Mouse (Mus musculus): ENCODE measurements around the gene Lce1g. TPM values are rescaled to one million over a fixed set of nuclear protein-coding genes. Genes with fewer than 3 reads are reported as not detected.

Lce1g gene
- not detected in 2 replicates for polyA plus RNA-seq (2012; rRNA removed)

DNA sequence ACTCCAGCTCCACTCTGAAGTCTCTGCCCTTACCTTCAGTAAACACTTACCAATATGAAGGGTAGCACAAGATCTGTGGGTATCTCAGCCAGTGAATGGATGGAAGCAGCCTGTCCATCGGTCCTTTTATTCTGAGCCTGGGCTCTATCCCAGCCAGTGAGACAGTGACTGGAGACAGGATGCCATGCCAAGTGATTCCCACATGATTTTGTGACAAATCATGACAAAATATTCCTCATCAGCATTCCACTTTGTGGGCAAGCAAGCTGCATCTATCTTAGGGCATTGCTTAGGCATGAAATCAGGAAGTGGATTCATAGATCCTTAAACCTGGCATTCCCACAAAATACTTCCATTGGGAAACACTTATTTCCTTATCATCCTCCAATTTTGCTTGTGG is at the start of gene Lce1g:
Gene Lce1g, minus strand, starts transcription at position 101 of the 400 bp plus-strand sequence.
- DNase-seq (ENCODE audit: extremely low spot score in 1 of 2, low spot score in 1 of 2): no peak

DNA sequence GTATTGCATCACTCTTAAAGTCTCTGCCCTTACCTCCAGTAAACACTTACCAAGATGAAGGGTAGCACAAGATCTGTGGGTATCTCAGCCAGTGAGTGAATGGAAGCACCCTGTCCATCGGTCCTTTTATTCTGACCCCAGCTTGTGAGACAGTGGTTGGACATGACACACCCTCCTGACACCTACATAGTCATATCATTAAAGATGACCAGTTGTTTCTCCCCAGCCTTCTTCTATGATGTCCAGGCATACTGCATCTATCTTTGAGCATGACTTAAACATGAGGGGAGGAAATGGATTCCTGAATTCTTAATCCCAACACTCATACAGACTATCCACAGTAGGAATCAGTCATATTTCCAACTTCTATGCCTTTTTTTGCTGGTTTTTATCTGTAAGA is 38.3 kb upstream of the Lce1g start, which contains the start of gene Lce1j:
Gene Lce1j, minus strand, starts transcription at position 101 of the 400 bp plus-strand sequence.
- no peak for DNase-seq (ENCODE audit: extremely low spot score in 1 of 2, low spot score in 1 of 2)

DNA sequence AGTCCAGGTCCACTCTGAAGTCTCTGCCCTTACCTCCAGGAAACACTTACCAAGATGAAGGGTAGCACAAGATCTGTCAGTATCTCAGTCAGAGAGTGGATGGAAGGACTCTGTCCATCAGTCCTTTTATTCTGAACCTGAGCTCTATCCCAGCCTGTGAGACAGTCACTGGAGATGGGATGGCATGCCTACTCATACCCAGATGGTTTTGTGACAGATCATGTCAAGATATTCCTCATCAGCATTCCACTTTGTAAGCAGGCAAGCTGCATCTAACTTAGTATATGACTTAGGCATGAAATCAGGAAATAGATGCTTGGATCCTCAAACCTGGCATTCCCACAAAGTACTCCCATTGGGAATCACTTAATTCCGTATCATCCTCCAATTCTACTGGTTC is 26.7 kb upstream of the Lce1g start, which contains the start of gene Lce1i:
Gene Lce1i, minus strand, starts transcription at position 101 of the 400 bp plus-strand sequence.
- DNase-seq (ENCODE audit: extremely low spot score in 1 of 2, low spot score in 1 of 2): no peak

DNA sequence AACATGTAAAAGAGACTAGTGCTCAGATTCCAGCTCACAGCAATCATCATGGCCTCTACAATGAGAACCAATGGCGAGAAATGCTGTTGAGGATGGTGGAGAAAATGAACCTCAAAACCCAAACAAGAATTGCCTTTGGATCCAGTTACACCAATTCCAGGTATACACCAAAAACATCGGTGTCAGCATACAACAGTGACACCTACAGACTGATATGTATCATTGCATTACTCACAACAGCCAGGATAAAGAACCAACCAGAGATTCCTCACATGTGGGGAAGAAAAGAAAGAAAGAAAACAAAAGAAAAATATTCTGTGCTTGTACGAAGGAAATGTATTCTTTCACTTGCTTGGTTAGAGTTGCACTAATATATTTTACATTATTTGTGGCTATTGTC is 19.4 kb upstream of the Lce1g start:
- DNase-seq (ENCODE audit: extremely low spot score in 1 of 2, low spot score in 1 of 2): peak in 1 of 2 experiments; percentile 4

DNA sequence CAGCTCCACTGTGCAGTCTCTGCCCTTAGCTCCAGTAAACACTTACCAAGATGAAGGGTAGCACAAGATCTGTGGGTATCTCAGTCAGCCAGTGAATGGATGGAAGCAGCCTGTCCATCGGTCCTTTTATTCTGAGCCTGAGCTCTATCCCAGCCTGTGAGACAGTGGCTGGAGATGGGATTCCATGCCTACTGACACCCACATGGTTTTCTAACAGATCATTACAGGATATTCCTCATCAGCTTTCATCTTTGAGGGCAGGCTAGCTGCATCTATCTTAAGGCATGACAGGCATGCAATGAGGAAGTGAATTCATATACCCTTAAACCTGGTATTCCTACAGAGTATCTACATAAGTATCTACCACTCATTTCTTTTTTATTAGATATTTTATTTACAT is 12.8 kb upstream of the Lce1g start, which contains the start of gene Lce1h:
Gene Lce1h, minus strand, starts transcription at position 101 of the 400 bp plus-strand sequence.
- no peak for DNase-seq (ENCODE audit: extremely low spot score in 1 of 2, low spot score in 1 of 2)

DNA sequence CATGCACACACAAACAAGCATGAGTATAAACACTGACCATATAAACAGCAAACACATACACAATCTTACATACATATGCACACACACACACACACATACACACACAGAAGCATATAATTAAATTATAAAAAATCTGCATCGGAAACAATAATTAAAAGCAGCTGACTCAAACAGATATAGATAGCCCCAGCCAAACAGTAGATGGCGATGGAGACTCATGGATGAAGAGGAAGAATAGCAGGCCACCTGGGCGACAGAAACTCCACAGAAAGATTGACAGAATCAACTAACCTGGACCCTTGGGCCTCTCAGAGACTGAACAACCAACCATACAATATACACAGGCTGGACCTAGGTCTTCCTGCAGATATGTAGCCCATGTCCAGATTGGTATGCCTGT is 1.1 kb upstream of the Lce1g start:
- DNase-seq (ENCODE audit: extremely low spot score in 1 of 2, low spot score in 1 of 2): peak in 1 of 2 experiments; percentile 1

DNA sequence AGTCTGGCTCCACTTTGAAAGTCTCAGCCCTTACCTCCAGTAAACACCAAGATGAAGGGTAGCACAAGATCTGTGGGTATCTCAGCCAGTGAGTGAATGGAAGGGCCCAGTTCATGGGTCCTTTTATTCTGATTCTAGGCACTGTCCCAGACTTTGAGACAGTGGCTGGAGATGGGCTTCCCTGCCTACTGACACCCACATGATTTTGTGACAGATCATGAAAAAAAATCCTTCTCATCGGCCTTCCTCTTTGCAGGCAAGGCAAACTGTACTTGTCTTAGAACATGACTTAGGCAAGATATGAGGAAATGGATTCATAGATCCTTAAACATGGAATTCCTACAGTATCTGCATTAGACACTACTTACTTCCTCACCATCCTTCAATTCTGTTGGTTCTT is 13.1 kb downstream of the Lce1g start, which contains the start of gene Gm38119:
Gene Gm38119, minus strand, starts transcription at position 101 of the 400 bp plus-strand sequence.
- no peak for DNase-seq (ENCODE audit: extremely low spot score in 1 of 2, low spot score in 1 of 2)

DNA sequence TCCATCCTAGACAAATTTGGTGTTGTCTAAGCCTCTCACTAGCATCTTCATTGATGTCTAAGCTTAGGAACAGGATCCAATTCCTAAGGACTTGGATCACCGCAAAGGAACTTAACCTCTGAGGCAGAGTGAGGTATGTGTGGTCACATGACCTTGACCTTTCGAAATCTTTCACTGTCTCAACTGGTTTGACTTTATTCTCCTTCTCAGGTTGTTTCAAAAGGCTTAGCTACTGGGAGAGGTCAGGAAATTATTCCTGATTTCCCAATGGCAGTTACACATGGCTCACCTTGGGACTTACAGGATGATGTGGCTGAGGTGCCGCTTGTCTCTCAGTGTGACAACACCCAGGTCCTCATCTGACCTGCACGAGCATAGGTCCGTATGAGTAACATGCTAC is 29.5 kb downstream of the Lce1g start:
- DNase-seq (ENCODE audit: extremely low spot score in 1 of 2, low spot score in 1 of 2): no peak

DNA sequence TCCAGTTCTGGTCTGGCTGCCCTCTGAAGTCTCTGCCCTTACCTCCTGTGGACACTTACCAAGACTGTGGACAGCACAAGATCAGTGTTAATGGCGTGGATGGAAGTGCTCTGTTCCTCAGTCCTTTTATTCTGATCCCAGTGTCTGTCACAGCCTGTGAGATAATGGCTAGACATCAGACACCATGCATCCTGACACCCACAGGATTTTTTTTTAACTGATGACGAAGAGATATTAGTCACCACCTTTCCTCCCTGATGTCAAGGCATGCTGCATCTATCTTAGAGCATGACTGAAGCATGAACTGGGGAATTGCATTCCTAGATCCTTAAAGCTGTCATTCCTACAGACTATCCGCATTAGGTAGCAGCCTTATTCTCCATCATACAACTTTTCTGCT is 31.9 kb downstream of the Lce1g start, which contains the start of gene Lce1f:
Gene Lce1f, minus strand, starts transcription at position 101 of the 400 bp plus-strand sequence.
- no peak for DNase-seq (ENCODE audit: extremely low spot score in 1 of 2, low spot score in 1 of 2)

DNA sequence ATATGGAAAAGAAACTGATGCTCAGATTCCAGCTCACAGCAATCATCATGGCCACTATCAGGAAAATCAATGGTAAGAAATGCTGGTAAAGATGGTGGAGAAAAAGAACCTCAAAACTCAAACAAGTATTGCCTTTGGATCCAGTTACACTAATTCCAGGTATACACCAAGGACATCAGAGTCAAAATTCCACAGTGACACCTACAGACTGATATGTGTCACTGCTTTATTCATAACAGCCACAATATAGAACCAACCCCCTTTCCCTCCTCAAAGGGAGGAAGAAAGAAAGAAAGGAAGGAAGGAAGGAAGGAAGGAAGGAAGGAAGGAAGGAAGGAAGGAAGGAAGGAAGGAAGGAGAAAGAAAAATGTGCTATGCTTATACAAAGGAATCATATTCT is 37.0 kb downstream of the Lce1g start:
- no peak for DNase-seq (ENCODE audit: extremely low spot score in 1 of 2, low spot score in 1 of 2)

DNA sequence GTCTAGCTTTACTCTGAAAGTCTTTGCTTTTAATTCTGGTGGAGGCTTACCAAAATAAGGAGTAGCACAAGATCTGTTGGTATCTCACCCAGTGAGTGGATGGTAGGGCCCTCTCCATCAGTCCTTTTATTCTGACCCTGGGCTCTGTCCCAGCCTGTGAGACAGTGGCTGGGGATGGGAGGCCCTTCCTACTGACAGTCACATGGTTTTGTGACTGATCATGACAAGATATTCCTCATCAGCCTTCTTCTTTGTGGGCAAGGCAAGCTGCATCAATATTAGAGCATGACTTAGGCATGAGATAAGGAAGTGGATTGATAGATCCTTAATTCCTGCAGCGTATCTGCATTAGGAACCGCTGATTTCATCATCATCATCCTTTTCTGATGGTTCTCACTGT is 43.2 kb downstream of the Lce1g start, which contains the start of gene Lce1e:
Gene Lce1e, minus strand, starts transcription at position 101 of the 400 bp plus-strand sequence.
- no peak for DNase-seq (ENCODE audit: extremely low spot score in 1 of 2, low spot score in 1 of 2)

Other genes starting within 250 kb of the Lce1g start
- gene 2310046K23Rik, start 217.8 kb downstream of the Lce1g start, polyA plus RNA-seq (2012; rRNA removed): not detected in 2 replicates
- gene Ivl, start 178.6 kb downstream of the Lce1g start, polyA plus RNA-seq (2012; rRNA removed): not detected in 2 replicates
- not detected in 2 replicates for gene Smcp, start 163.3 kb downstream of the Lce1g start, polyA plus RNA-seq (2012; rRNA removed)
- not detected in 2 replicates for gene 2210017I01Rik, start 144.8 kb downstream of the Lce1g start, polyA plus RNA-seq (2012; rRNA removed)
- gene Lce6a, start 130.7 kb downstream of the Lce1g start, polyA plus RNA-seq (2012; rRNA removed): not detected in 2 replicates
- gene Lce1a1, start 104.0 kb downstream of the Lce1g start, polyA plus RNA-seq (2012; rRNA removed): not detected in 2 replicates
- gene Lce1b, start 95.4 kb downstream of the Lce1g start, polyA plus RNA-seq (2012; rRNA removed): not detected in 2 replicates
- gene Lce1a2, start 82.0 kb downstream of the Lce1g start, polyA plus RNA-seq (2012; rRNA removed): not detected in 2 replicates
- not detected in 2 replicates for gene Lce1c, start 73.1 kb downstream of the Lce1g start, polyA plus RNA-seq (2012; rRNA removed)
- gene Lce1d, start 65.1 kb downstream of the Lce1g start, polyA plus RNA-seq (2012; rRNA removed): not detected in 2 replicates
- gene Lce1e, start 43.3 kb downstream of the Lce1g start, polyA plus RNA-seq (2012; rRNA removed): not detected in 2 replicates
- not detected in 2 replicates for gene Lce1f, start 32.0 kb downstream of the Lce1g start, polyA plus RNA-seq (2012; rRNA removed)
- not detected in 2 replicates for gene Gm38119, start 13.2 kb downstream of the Lce1g start, polyA plus RNA-seq (2012; rRNA removed)
- gene Lce1h, start 12.7 kb upstream of the Lce1g start, polyA plus RNA-seq (2012; rRNA removed): not detected in 2 replicates
- gene Lce1i, start 26.6 kb upstream of the Lce1g start, polyA plus RNA-seq (2012; rRNA removed): not detected in 2 replicates
- not detected in 2 replicates for gene Lce1j, start 38.2 kb upstream of the Lce1g start, polyA plus RNA-seq (2012; rRNA removed)
- gene Lce1k, start 55.6 kb upstream of the Lce1g start, polyA plus RNA-seq (2012; rRNA removed): not detected in 2 replicates
- 0.04 TPM in 1 of 2 replicates, not detected in the other for gene Kprp, start 74.9 kb upstream of the Lce1g start, polyA plus RNA-seq (2012; rRNA removed)
- not detected in 2 replicates for gene Lce1l, start 98.9 kb upstream of the Lce1g start, polyA plus RNA-seq (2012; rRNA removed)
- gene 2310050C09Rik, start 117.9 kb upstream of the Lce1g start, polyA plus RNA-seq (2012; rRNA removed): not detected in 2 replicates
- not detected in 2 replicates for gene Lce3a, start 173.9 kb upstream of the Lce1g start, polyA plus RNA-seq (2012; rRNA removed)
- not detected in 2 replicates for gene Lce3b, start 180.6 kb upstream of the Lce1g start, polyA plus RNA-seq (2012; rRNA removed)
- not detected in 2 replicates for gene Lce3c, start 192.1 kb upstream of the Lce1g start, polyA plus RNA-seq (2012; rRNA removed)
- gene Lce3d, start 205.1 kb upstream of the Lce1g start, polyA plus RNA-seq (2012; rRNA removed): not detected in 2 replicates
- not detected in 2 replicates for gene Lce3e, start 214.7 kb upstream of the Lce1g start, polyA plus RNA-seq (2012; rRNA removed)
- gene Lce3f, start 239.9 kb upstream of the Lce1g start, polyA plus RNA-seq (2012; rRNA removed): not detected in 2 replicates